Mouse (Mus musculus): ENCODE data around the gene Il16. TPM values are rescaled to one million over a fixed set of nuclear protein-coding genes. Genes with fewer than 3 reads are reported as not detected.

Gene Il16
- polyA plus RNA-seq, 1 experiment, result 0.11 TPM

DNA sequence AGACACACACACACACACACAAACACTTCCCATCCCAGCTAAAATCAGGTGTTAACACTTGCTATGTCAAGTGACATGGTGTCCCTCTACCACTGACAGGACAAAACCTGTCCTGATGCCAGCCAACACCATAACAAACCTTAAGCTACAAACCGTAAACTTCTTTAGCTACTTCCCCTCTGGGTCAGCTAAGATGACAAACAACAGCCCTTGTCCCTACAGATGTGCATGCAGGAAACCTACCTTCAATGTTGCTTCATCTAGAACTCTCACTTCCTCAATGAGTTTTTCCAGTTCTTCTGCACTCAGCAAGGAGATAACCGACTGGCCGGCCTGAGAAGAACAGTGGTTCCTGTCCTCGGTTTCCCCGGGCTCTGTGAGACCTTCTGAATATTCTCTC, 94.9 kb downstream of the Il16 start:
- Histone ChIP-seq H3ac (ENCODE audit: control insufficient read depth, insufficient read length) (no peak overlapping the region), H3K36me3 (ENCODE audit: control insufficient read depth, insufficient read depth) (no peaks in the 10 kb centered on the region), H3K79me2 (ENCODE audit: control insufficient read depth, insufficient read depth) (no peaks in the 10 kb centered on the region), H3K4me3 (no peak overlapping the region), H3K4me2 (ENCODE audit: low read depth) (no peak overlapping the region), H3K27me3 (ENCODE audit: control insufficient read depth, insufficient read depth, insufficient read length) (no peaks in the 10 kb centered on the region)
- TF ChIP-seq MYOD1 (IDR thresholded peaks at IDR 0.05; ENCODE audit: control insufficient read depth in 1 of 3, insufficient read length in 2 of 3, low read depth in 2 of 3) (no peak), REST (IDR thresholded peaks at IDR 0.05; ENCODE audit: insufficient read depth, insufficient read length) (no peak), TCF3 (IDR thresholded peaks at IDR 0.05; ENCODE audit: insufficient read length, low read depth) (no peak), E2F4 (IDR thresholded peaks at IDR 0.05; ENCODE audit: insufficient read depth) (no peak), POLR2A (IDR thresholded peaks at IDR 0.05; ENCODE audit: insufficient read length, low read depth) (no peak), POLR2AphosphoS2 (IDR thresholded peaks at IDR 0.05; ENCODE audit: insufficient read length, low read depth) (no peak)

- H3ac ChIP-seq (ENCODE audit: control insufficient read depth, insufficient read length), result no peak overlapping the region
- H3K36me3 ChIP-seq (ENCODE audit: control insufficient read depth, insufficient read depth), result no peaks in the 10 kb centered on the region
- no peaks in the 10 kb centered on the region for H3K79me2 ChIP-seq (ENCODE audit: control insufficient read depth, insufficient read depth)
- TF ChIP-seq REST (IDR thresholded peaks at IDR 0.05; ENCODE audit: insufficient read depth, insufficient read length) (no peak), POLR2AphosphoS2 (IDR thresholded peaks at IDR 0.05; ENCODE audit: insufficient read length, low read depth) (no peak), USF1 (IDR thresholded peaks at IDR 0.05; ENCODE audit: low read depth) (no peak), E2F4 (IDR thresholded peaks at IDR 0.05; ENCODE audit: insufficient read depth) (no peak), POLR2A (IDR thresholded peaks at IDR 0.05; ENCODE audit: insufficient read length, low read depth) (no peak), CEBPB (IDR thresholded peaks at IDR 0.05; ENCODE audit: insufficient read depth, poor library complexity, severe bottlenecking) (no peak), SRF (IDR thresholded peaks at IDR 0.05; ENCODE audit: control insufficient read depth, insufficient read length, low read depth) (no peak)
- H3K4me2 ChIP-seq (ENCODE audit: low read depth), result no peak overlapping the region
- no peak overlapping the region for H3K4me3 ChIP-seq
- no peaks in the 10 kb centered on the region for H3K27me3 ChIP-seq (ENCODE audit: control insufficient read depth, insufficient read depth, insufficient read length)
Measured at GRCm38 (mm10) chr7:83648807-83649206, 96.7 kb downstream of the Il16 start.

GRCm38 (mm10) chr7:83645476-83645875, 100.0 kb downstream of the Il16 start:
- no peaks in the 10 kb centered on the region for H3K79me2 ChIP-seq (ENCODE audit: control insufficient read depth, insufficient read depth)
- H3K4me2 ChIP-seq (ENCODE audit: low read depth), result no peak overlapping the region
- TF ChIP-seq TCF12 (IDR thresholded peaks at IDR 0.05; ENCODE audit: insufficient read depth, poor library complexity, severe bottlenecking) (no peak), POLR2A (IDR thresholded peaks at IDR 0.05; ENCODE audit: insufficient read length, low read depth) (no peak), SRF (IDR thresholded peaks at IDR 0.05; ENCODE audit: control insufficient read depth, insufficient read length, low read depth) (no peak), CEBPB (IDR thresholded peaks at IDR 0.05; ENCODE audit: insufficient read depth, poor library complexity, severe bottlenecking) (no peak), MAX (IDR thresholded peaks at IDR 0.05; ENCODE audit: low read depth) (no peak), E2F4 (IDR thresholded peaks at IDR 0.05; ENCODE audit: insufficient read depth) (no peak), TCF3 (IDR thresholded peaks at IDR 0.05; ENCODE audit: insufficient read length, low read depth) (no peak), POLR2AphosphoS2 (IDR thresholded peaks at IDR 0.05; ENCODE audit: insufficient read length, low read depth) (no peak), USF1 (IDR thresholded peaks at IDR 0.05; ENCODE audit: low read depth) (no peak), MYOG (IDR thresholded peaks at IDR 0.05; ENCODE audit: control insufficient read depth in 1 of 3, insufficient read depth in 1 of 3, insufficient read length in 2 of 3, low read depth in 2 of 3) (no peak), MYOD1 (IDR thresholded peaks at IDR 0.05; ENCODE audit: control insufficient read depth in 1 of 3, insufficient read length in 2 of 3, low read depth in 2 of 3) (no peak), REST (IDR thresholded peaks at IDR 0.05; ENCODE audit: insufficient read depth, insufficient read length) (no peak)
- no peaks in the 10 kb centered on the region for H3K36me3 ChIP-seq (ENCODE audit: control insufficient read depth, insufficient read depth)
- H3ac ChIP-seq (ENCODE audit: control insufficient read depth, insufficient read length), result no peak overlapping the region
- no peaks in the 10 kb centered on the region for H3K27me3 ChIP-seq (ENCODE audit: control insufficient read depth, insufficient read depth, insufficient read length)
- H3K4me3 ChIP-seq, result no peak overlapping the region

GRCm38 (mm10) chr7:83644761-83645160, 100.8 kb downstream of the Il16 start:
- H3K27me3 ChIP-seq (ENCODE audit: control insufficient read depth, insufficient read depth, insufficient read length), result no peaks in the 10 kb centered on the region
- H3K36me3 ChIP-seq (ENCODE audit: control insufficient read depth, insufficient read depth), result no peaks in the 10 kb centered on the region
- H3ac ChIP-seq (ENCODE audit: control insufficient read depth, insufficient read length), result no peak overlapping the region
- no peak overlapping the region for H3K4me3 ChIP-seq
- H3K4me2 ChIP-seq (ENCODE audit: low read depth), result no peak overlapping the region
- TF ChIP-seq USF1 (IDR thresholded peaks at IDR 0.05; ENCODE audit: low read depth), result no peak
- peak; percentile 81 for TF ChIP-seq POLR2AphosphoS2 (IDR thresholded peaks at IDR 0.05; ENCODE audit: insufficient read length, low read depth)
- no peaks in the 10 kb centered on the region for H3K79me2 ChIP-seq (ENCODE audit: control insufficient read depth, insufficient read depth)

GRCm38 (mm10) chr7:83643581-83643980, 101.9 kb downstream of the Il16 start:
- TF ChIP-seq MYOG (IDR thresholded peaks at IDR 0.05; ENCODE audit: control insufficient read depth in 1 of 3, insufficient read depth in 1 of 3, insufficient read length in 2 of 3, low read depth in 2 of 3), result no peak
- no peak for TF ChIP-seq REST (IDR thresholded peaks at IDR 0.05; ENCODE audit: insufficient read depth, insufficient read length)
- no peak for TF ChIP-seq CEBPB (IDR thresholded peaks at IDR 0.05; ENCODE audit: insufficient read depth, poor library complexity, severe bottlenecking)
- no peak for TF ChIP-seq POLR2A (IDR thresholded peaks at IDR 0.05; ENCODE audit: insufficient read length, low read depth)
- no peak for TF ChIP-seq E2F4 (IDR thresholded peaks at IDR 0.05; ENCODE audit: insufficient read depth)
- TF ChIP-seq MAX (IDR thresholded peaks at IDR 0.05; ENCODE audit: low read depth), result no peak
- peak; percentile 53 for TF ChIP-seq POLR2AphosphoS2 (IDR thresholded peaks at IDR 0.05; ENCODE audit: insufficient read length, low read depth)
- no peak for TF ChIP-seq SRF (IDR thresholded peaks at IDR 0.05; ENCODE audit: control insufficient read depth, insufficient read length, low read depth)
- no peak for TF ChIP-seq USF1 (IDR thresholded peaks at IDR 0.05; ENCODE audit: low read depth)
- peaks cover 6% of the 10 kb centered on the region for H3K36me3 ChIP-seq (ENCODE audit: control insufficient read depth, insufficient read depth)

More at GRCm38 (mm10) chr7:83643581-83643980, 101.9 kb downstream of the Il16 start:
- Histone ChIP-seq H3ac (ENCODE audit: control insufficient read depth, insufficient read length) (no peak overlapping the region), H3K27me3 (ENCODE audit: control insufficient read depth, insufficient read depth, insufficient read length) (no peaks in the 10 kb centered on the region), H3K79me2 (ENCODE audit: control insufficient read depth, insufficient read depth) (no peaks in the 10 kb centered on the region), H3K4me3 (no peak overlapping the region), H3K4me2 (ENCODE audit: low read depth) (no peak overlapping the region)

Data from myocyte (in vitro differentiated cells).